Mouse (Mus musculus): ENCODE results near the gene Flt1. TPM values are rescaled to one million over a fixed set of nuclear protein-coding genes. Genes with fewer than 3 reads are reported as not detected.

Flt1 gene
- total and polyA plus RNA-seq, 3 experiments, result 0.03 to 0.08 TPM; not detected in 1

- H3K9ac ChIP-seq (ENCODE audit: control insufficient read depth, low read depth, low read length, poor library complexity, severe bottlenecking), result no peak overlapping the region
- peaks cover under 1 to 6% of the 10 kb centered on the region in 2 experiments; a peak in 3 of 4 replicates for H3K4me1 ChIP-seq (ENCODE audit: control insufficient read depth in 1 of 2, insufficient read depth in 2 of 2, low read length in 2 of 2)
- no peaks in the 10 kb centered on the region for H3K27me3 ChIP-seq (ENCODE audit: control insufficient read depth in 1 of 2, insufficient read depth in 2 of 2, low read length in 2 of 2)
- H3K27ac ChIP-seq (ENCODE audit: control insufficient read depth, low read depth, low read length), result no peak overlapping the region
- TF ChIP-seq TAL1 (IDR thresholded peaks at IDR 0.05; ENCODE audit: low read length) (no peak), NRF1 (IDR thresholded peaks at IDR 0.05; ENCODE audit: insufficient read depth, low read depth, low read length, poor library complexity, severe bottlenecking) (no peak), BHLHE40 (IDR thresholded peaks at IDR 0.05; ENCODE audit: borderline replicate concordance, low read depth, low read length) (no peak), ZNF384 (IDR thresholded peaks at IDR 0.05; ENCODE audit: low read depth, low read length) (no peak), TBP (IDR thresholded peaks at IDR 0.05; ENCODE audit: low read depth, low read length) (no peak), POLR2AphosphoS2 (IDR thresholded peaks at IDR 0.05; ENCODE audit: low read length) (no peak), ELF1 (IDR thresholded peaks at IDR 0.05; ENCODE audit: low read depth, low read length) (no peak), SMC3 (IDR thresholded peaks at IDR 0.05; ENCODE audit: low read depth, low read length) (peak; percentile 53), MYC (IDR thresholded peaks at IDR 0.05; ENCODE audit: low read depth, low read length) (no peak), CHD1 (IDR thresholded peaks at IDR 0.05; ENCODE audit: low read depth, low read length) (no peak), TCF12 (IDR thresholded peaks at IDR 0.05; ENCODE audit: low read depth, low read length) (no peak), ZC3H11A (IDR thresholded peaks at IDR 0.05; ENCODE audit: low read depth, low read length) (peak; percentile 19; the same call in 1 of the 2 replicates), POLR2A (IDR thresholded peaks at IDR 0.05; ENCODE audit: control insufficient read depth in 1 of 2, insufficient read depth in 1 of 2, low read depth in 1 of 2, low read length in 2 of 2, poor library complexity in 1 of 2) (no peak), CTCF (IDR thresholded peaks at IDR 0.05 in 2 of 3, conservative IDR thresholded peaks at IDR 0.05 in 1 of 3; ENCODE audit: control insufficient read depth in 1 of 3, insufficient read depth in 1 of 3, low read depth in 2 of 3, low read length in 3 of 3, poor library complexity in 1 of 3, severe bottlenecking in 1 of 3) (peak; percentile 42 to 57 (median 48)), RAD21 (IDR thresholded peaks at IDR 0.05; ENCODE audit: low read depth, low read length) (peak; percentile 26), UBTF (IDR thresholded peaks at IDR 0.05; ENCODE audit: borderline replicate concordance, insufficient read depth, low read depth, low read length) (no peak), MEF2A (IDR thresholded peaks at IDR 0.05; ENCODE audit: extremely low read depth, insufficient replicate concordance, low read depth, low read length, poor library complexity, severe bottlenecking) (no peak), E2F4 (IDR thresholded peaks at IDR 0.05; ENCODE audit: borderline replicate concordance, low read depth, low read length) (no peak), ZMIZ1 (IDR thresholded peaks at IDR 0.05; ENCODE audit: low read depth, low read length) (no peak)
- H3K79me2 ChIP-seq (ENCODE audit: control insufficient read depth, insufficient read depth, low read length, poor library complexity), result no peaks in the 10 kb centered on the region
- no peaks in the 10 kb centered on the region for H3K36me3 ChIP-seq (ENCODE audit: control insufficient read depth in 1 of 2, insufficient read depth in 2 of 2, low read length in 2 of 2)
- no peak for DNase-seq (ENCODE audit: low read depth, low spot score)
- H3K4me3 ChIP-seq (ENCODE audit: control insufficient read depth in 1 of 2, insufficient read depth in 1 of 2, low read depth in 2 of 2, low read length in 2 of 2), result no peak overlapping the region
- H3K9me3 ChIP-seq (replicated peaks; ENCODE audit: insufficient read depth, low read length), result no peaks in the 10 kb centered on the region
These were observed 146.7 kb downstream of the Flt1 start for GRCm38 (mm10) chr5:147579148-147579547.

GRCm38 (mm10) chr5:147577003-147577402, 148.8 kb downstream of the Flt1 start:
- Histone ChIP-seq H3K79me2 (ENCODE audit: control insufficient read depth, insufficient read depth, low read length, poor library complexity) (no peaks in the 10 kb centered on the region), H3K27ac (ENCODE audit: control insufficient read depth, low read depth, low read length) (no peak overlapping the region), H3K4me3 (ENCODE audit: control insufficient read depth in 1 of 2, insufficient read depth in 1 of 2, low read depth in 2 of 2, low read length in 2 of 2) (no peak overlapping the region), H3K9me3 (replicated peaks; ENCODE audit: insufficient read depth, low read length) (no peaks in the 10 kb centered on the region), H3K9ac (ENCODE audit: control insufficient read depth, low read depth, low read length, poor library complexity, severe bottlenecking) (no peak overlapping the region), H3K36me3 (ENCODE audit: control insufficient read depth in 1 of 2, insufficient read depth in 2 of 2, low read length in 2 of 2) (peaks cover 0 to 5% of the 10 kb centered on the region in 2 experiments; a peak in 2 of 4 replicates), H3K27me3 (ENCODE audit: control insufficient read depth in 1 of 2, insufficient read depth in 2 of 2, low read length in 2 of 2) (no peaks in the 10 kb centered on the region), H3K4me1 (ENCODE audit: control insufficient read depth in 1 of 2, insufficient read depth in 2 of 2, low read length in 2 of 2) (peaks cover 3 to 12% of the 10 kb centered on the region in 2 experiments; a peak in 3 of 4 replicates)
- DNase-seq (ENCODE audit: low read depth, low spot score), result no peak
- TF ChIP-seq RCOR1 (IDR thresholded peaks at IDR 0.05; ENCODE audit: low read depth, low read length), result no peak
- TF ChIP-seq CHD2 (IDR thresholded peaks at IDR 0.05; ENCODE audit: low read length), result no peak
- TF ChIP-seq POLR2AphosphoS5 (IDR thresholded peaks at IDR 0.05; ENCODE audit: borderline replicate concordance, low read depth, low read length), result no peak
- no peak for TF ChIP-seq ZNF384 (IDR thresholded peaks at IDR 0.05; ENCODE audit: low read depth, low read length)
- no peak for TF ChIP-seq ETS1 (IDR thresholded peaks at IDR 0.05; ENCODE audit: low read depth, low read length)
- no peak for TF ChIP-seq TBP (IDR thresholded peaks at IDR 0.05; ENCODE audit: low read depth, low read length)
- TF ChIP-seq NELFE (IDR thresholded peaks at IDR 0.05; ENCODE audit: low read depth, low read length), result no peak
- TF ChIP-seq MXI1 (IDR thresholded peaks at IDR 0.05; ENCODE audit: low read depth, low read length), result no peak
- TF ChIP-seq EP300 (IDR thresholded peaks at IDR 0.05; ENCODE audit: low read depth in 1 of 2, low read length in 2 of 2), result no peak
- TF ChIP-seq USF1 (IDR thresholded peaks at IDR 0.05; ENCODE audit: low read depth, low read length), result no peak
- TF ChIP-seq MYB (IDR thresholded peaks at IDR 0.05; ENCODE audit: low read depth, low read length), result no peak
- no peak for TF ChIP-seq MEF2A (IDR thresholded peaks at IDR 0.05; ENCODE audit: extremely low read depth, insufficient replicate concordance, low read depth, low read length, poor library complexity, severe bottlenecking)
- no peak for TF ChIP-seq USF2 (IDR thresholded peaks at IDR 0.05; ENCODE audit: borderline replicate concordance in 1 of 2, insufficient read depth in 1 of 2, low read depth in 1 of 2, low read length in 2 of 2)
- TF ChIP-seq UBTF (IDR thresholded peaks at IDR 0.05; ENCODE audit: borderline replicate concordance, insufficient read depth, low read depth, low read length), result no peak
- TF ChIP-seq MAX (IDR thresholded peaks at IDR 0.05; ENCODE audit: low read length), result no peak
- TF ChIP-seq POLR2A (IDR thresholded peaks at IDR 0.05; ENCODE audit: control insufficient read depth in 1 of 2, insufficient read depth in 1 of 2, low read depth in 1 of 2, low read length in 2 of 2, poor library complexity in 1 of 2), result no peak
- TF ChIP-seq RAD21 (IDR thresholded peaks at IDR 0.05; ENCODE audit: low read depth, low read length), result no peak
- TF ChIP-seq ZMIZ1 (IDR thresholded peaks at IDR 0.05; ENCODE audit: low read depth, low read length), result no peak
- TF ChIP-seq TCF12 (IDR thresholded peaks at IDR 0.05; ENCODE audit: low read depth, low read length), result no peak

Measured in MEL (cell line).